Mouse (Mus musculus): ENCODE results near the gene Majin.

- no peak for TF ChIP-seq GATA1 (IDR thresholded peaks at IDR 0.05; ENCODE audit: borderline replicate concordance, low read length)
- no peak for TF ChIP-seq FLI1 (IDR thresholded peaks at IDR 0.05; ENCODE audit: low read length)
Measured at GRCm38 (mm10) chr19:6206716-6207115, 22.5 kb downstream of the Majin start.

Measured in megakaryocyte, embryonic 14.5 days (primary cell).